Mouse (Mus musculus) gastrocnemius, postnatal 36 days (tissue): Measurements from ENCODE around the gene Cideb. TPM values are rescaled to one million over a fixed set of nuclear protein-coding genes. Genes with fewer than 3 reads are reported as not detected.

ENCODE experiments used
- DNase-seq, 2 experiments: peaks; one replicate each; pipeline ENCODE4 v3.0.0; 2022
- intact Hi-C: fragments of 180-260 bp; cut with DNase I; formaldehyde crosslinking; loops from one replicate; pipeline ENCODE4 v1.15.1; 2025
- total RNA-seq, 2 experiments: library from RNA; stranded (reverse); gene quantifications; 2 replicates each; pipeline ENCODE4 v1.2.3; 2021

Cideb gene
- total RNA-seq, 2 experiments from 2014 or later, result not detected

DNA sequence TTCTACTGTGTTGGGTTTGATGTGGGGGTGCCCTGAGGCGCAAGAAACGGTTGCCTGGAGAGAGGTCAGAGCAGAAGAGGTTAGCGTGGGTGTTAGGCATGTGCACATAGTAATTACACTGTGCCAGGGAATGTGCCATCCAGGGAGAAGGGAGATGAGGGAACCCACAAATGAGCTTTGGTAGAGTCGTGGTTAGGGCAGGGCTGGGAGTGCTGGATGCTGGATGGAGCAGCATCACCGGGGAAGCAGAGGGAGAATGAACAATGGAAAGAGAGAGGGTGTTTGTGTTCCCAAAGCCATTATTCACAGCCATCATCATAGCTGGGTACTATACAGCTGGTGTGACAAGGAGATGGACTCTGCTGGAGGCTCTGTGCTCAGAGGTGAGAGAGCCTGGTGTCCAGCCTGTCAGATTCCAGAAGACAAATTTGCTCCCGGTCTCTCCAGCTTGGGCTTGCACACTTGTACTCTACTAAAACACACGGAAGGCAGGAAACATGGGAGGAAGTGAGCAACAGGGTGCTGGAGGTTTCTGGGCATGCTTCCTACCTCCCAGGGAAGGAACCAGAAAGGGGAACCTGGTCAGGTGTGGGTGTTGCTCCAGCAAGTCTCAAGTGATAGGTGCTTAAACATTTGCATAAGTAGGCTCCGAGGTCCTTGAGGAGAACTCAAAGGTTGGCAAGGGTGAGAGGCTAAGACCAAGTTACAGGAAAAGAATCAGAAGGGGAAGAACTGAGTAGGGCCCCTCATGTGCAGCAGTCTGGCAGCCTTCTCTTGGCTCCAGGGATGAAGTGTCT, 30.2 kb downstream of the Cideb start:
- DNase-seq, result no peak
- intact Hi-C loops, result no loop called here

DNA sequence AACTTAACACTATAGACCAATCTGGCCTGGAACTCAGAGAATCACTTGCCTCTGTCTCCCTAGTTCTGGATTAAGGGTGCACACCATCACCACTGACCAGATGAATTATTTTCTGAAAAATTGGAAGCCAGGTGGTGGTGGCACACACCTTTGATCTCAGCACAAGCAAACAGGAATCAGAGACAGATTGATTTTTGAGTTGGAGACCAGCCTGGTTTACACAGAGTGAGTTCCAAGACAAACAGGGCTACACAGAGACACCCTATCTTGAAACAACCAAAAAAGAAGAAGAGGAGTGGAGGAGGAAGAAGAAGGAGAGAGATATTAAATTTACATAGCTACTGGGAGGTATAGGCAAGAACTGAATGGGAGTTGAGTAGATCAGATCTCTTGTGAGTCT, 32.0 kb downstream of the Cideb start:
- DNase-seq, result no peak
- intact Hi-C loops, result no loop called here

DNA sequence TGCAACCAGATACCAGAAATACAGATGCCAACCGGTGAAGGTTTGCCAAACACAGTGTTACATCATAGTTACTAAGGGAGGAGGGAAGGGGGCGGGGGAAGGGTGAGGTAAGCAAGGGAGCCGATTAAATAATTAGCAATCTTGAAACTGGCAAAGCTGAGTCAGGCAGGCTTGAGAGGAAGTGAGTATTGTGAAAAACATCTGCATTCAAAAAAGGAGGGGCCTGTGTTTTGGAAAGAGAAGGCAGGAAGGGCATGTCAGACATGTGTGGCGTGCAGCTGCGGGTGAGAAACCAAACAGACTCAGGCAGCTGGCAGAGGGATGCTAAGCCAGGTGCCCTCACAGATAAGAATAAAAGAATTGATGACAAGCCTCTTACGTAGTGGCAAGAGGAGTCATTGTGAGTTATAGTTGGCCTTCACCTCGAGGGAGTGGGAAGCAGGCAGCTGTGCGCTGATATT, 33.8 kb downstream of the Cideb start:
- DNase-seq, result no peak
- intact Hi-C loops, result no loop called here

DNA sequence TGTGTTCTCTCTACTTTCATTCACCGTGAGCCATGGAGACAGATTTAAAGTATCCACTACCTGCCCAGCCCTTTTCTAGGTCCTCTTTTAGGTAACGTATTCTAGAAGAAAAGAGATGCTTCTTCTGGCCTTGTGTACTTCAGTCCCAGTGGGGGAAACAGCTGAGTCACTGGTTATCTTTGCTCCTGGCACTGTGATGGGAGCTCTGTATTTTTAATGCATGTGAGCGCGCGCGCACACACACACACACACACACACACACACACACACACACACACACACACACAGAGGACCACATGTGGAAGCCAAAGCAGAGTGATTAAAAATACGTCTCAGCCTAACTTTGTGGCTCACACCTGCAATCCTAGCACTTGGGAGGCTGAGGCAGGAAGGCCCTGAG, 34.8 kb downstream of the Cideb start:
- DNase-seq, result no peak
- intact Hi-C loops, result no loop called here

DNA sequence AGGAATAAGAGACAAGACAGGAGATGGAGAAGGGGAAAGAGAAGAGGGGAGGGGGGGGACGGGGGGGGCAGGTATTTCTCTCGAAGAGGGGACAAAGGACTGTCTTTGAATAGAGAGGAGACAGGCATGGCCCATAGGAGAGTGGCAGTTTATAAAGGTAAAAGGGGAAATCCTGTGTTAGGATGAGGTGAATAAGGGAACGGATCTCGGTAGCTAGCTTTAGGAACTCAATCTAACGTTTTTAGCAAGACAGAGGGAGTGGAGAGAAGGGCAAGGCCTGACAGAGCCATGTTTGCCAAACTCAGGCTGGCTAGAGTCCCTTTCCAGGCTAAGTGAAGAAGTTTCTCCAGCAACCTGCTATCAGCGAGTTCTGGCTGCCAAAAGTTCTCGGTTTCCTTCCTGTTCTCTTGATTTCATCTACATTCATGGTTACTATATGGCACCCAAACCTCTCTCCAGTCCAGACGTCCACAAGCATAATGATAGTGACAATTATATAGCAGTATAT, 35.8 kb downstream of the Cideb start:
- DNase-seq, result no peak
- intact Hi-C loops, result no loop called here

DNA sequence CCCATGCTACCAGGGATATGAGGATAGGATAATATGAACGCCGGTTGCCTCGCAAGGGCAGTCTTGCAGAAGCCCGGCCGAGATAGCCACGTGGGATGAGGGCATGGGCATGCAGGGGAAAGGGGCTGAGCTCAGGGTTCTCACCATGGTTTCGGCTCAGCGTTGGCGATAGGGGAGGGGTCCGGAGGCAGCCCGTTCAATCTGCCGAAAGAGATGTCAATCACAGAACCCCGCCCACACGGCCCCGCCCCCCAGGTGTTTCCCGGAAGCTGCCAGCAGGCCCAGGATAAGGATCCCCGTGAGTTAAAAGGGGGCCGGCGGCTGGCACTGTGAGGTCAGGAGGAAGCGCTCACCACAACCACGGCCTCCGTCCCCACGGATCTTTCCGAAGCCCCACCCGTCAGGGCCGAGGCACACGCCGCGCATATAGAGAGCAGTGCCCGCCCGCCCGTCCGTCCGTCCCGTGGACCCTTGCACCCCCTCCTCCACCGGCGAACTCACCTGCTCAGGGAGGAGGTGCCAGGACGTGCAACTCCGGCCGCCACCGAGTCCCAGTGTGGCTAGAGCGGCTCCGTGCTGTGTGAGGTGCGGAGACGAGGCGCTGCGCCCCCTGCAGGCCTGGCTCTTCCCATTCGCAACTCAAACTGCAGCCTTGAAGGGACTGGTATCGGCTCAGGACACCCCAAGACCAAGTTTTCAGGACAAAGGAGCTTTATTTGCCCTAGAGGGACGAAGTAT, 36.4 kb downstream of the Cideb start, which contains the start of gene Rabggta:
Gene Rabggta, minus strand, starts transcription at position 564 of the 738 bp plus-strand sequence.
- peak; percentile 83 to 86 for DNase-seq
- intact Hi-C loops, result no loop called here

DNA sequence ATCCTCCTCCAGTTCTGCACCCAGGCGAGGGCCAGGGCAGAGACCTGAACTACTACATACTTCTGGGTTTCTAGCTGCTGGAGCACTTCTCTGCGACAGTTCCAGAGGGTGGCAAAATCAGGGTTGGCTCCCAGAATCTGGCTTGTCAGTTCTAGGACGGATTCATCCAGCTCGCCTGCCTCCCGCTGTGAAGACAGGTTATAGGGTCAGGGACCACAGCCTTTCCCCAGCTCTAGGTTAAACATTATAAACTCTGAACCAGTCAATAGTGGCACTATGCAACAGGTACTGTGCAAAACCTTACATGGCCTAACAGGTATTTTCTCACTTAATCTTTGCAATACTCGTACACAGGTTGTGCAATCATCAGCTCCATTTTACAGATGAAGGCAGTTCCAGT, 37.2 kb downstream of the Cideb start:
- intact Hi-C loops, result no loop called here
- DNase-seq, result no peak

DNA sequence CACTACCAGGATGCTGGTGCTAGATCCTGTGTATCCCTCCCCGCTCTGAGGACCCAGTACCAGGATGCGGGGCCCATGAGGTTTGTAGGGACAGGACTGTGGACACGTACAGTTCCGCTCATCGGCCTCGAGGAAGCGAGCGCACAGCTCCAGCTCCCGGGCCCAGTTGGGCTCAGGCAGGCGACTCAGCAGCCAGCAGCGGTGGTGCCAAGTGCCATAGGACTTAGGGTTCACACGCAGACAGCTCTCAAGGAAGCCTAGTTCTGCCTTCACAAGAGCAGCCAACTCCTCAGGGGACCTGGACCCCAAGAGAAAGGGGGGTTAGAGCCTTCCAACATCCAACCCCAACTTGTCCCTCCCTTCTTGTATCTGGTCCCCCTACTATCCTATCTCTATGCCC, 37.6 kb downstream of the Cideb start:
- DNase-seq, result no peak
- intact Hi-C loops, result no loop called here

DNA sequence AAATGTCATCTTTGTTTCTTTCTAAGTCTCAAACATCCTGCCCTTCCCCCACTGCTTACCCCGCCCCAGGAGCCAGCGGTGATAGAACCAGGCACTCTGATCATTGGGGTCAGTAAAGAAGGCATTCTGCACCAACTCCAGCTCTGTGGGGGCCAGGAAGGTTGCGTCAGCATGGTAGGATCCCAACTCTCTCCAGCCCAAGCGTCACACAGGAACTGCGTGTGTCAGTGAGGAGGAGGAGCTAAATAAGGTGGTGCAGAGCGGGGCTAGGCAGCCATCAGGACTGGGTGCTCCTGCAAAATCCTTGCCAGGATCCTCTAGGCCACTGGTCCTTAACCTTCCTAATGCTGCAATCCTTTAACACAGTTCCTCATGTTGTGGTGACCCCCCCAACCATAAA, 38.5 kb downstream of the Cideb start:
- DNase-seq, result no peak
- intact Hi-C loops, result no loop called here

DNA sequence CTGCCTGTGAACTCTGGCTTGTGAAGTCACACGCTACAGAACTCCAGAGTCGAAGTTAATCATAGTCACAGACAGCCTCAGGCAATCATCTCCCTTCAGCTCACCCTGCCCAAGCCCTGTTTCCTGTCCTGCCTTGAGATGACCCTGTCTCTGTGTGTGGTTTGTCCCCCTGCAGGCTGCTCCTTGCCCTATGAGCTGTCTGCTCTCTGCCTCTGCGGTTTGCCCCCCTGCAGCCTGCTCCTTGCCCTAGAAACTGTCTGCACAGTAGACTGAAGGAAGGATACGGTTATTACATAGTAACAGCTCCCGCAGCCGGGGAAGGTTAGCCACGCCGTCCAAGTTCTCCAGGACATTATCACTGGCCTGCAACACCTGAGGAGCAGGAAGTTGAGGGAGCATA, 41.4 kb downstream of the Cideb start:
- intact Hi-C loops, result no loop called here

DNA sequence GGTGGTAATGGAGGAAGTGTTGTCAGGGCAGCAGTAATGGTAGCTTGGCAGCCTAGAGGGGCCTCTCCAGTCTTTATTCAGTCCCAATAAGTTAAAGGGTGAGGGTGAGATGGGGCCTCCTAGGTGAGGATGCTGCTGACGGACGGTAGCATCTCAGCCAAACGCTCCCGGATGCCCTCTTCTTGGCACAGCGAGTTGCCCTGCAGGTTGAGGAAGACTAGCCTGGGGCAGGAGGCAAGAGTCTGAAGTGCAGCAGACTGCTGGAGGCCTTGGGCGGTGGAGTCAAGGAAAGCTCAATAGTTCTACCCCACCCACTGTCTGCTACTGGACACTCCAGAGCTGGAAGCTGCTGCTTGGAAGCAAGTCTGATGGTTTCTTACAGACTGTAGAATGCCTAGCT, 42.0 kb downstream of the Cideb start:
- intact Hi-C loops, result no loop called here
- no peak for DNase-seq

More for the DNA sequence above, 41.4 kb downstream of the Cideb start:
- no peak for DNase-seq

DNA sequence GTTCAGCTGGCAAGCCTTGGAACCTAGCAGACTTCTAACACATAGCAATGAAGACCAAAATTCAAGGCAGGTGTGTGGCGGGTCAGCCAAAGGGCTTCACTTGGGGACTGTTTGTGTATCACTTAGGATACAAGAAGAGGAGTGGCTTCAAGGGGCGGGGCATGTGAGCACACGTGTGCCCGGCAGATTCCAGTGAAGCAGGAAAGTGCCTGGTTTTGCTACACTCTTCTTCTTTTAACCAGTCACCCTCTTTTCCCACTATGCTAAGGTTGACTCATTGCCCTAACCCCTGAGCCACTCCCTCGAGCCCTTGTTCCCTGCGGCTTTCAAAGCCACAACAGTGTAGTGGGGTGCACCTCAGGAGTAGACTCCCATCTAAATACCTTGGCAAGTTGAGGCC, 43.4 kb downstream of the Cideb start:
- DNase-seq, result no peak
- intact Hi-C loops, result no loop called here

DNA sequence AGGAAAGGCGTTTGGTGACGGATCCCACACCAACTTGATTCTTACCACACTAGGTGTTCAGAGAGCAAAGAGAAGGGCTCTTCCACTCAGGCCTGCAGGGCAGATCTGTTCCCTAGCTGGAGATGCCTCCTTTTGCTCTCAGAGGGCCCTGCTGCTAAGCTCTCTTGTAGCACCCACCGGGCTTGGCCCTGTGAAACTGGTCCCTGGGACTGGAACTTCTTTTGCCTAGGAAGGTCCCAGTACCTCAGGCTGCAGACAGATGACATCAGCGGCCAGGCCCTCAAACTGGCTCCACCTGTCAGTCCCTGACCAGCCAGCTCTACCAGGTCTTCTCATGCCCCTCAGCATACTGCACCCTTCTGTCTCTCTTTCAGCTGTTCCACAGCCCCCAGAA, 44.5 kb downstream of the Cideb start, which contains the start of gene Tgm1:
Gene Tgm1, minus strand, starts transcription at position 198 of the 394 bp plus-strand sequence.
- intact Hi-C loops, result no loop called here
- no peak for DNase-seq

DNA sequence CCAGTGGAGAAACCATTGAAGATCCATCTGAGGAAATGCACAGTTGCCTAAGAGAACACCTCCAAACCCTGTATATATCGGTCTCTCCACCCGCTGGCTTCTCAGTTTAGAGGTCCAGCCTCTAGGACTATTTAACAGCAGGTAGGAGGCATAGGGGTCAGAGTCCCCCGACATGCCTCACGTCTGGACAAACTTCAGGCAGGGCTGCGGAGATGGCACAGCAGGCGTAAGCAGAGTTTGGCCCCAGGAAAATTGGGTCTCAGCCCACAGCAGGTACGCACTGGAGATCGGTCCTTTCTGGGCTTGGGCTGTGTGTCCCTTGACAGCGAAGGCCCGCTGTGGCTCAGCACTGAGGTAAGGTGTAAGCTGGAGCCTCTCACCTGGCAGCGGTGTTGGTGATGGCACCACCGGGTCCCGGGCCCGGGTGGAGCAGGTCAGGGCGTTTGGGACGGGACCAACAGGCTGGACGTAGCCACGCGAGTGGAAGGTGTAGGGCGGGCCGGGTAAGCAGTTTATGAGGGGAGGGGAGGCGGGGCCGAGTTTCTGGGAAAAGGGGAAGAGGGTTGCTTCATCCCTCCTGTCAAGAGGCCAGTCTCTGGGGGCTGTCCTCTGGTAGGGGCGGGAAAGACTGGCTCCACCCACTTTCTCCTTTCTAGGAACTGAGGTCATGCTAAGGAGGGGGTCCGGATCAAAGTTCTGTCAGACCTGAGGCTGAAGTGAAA, 45.1 kb downstream of the Cideb start:
- intact Hi-C loops, result no loop called here
- no peak for DNase-seq

DNA sequence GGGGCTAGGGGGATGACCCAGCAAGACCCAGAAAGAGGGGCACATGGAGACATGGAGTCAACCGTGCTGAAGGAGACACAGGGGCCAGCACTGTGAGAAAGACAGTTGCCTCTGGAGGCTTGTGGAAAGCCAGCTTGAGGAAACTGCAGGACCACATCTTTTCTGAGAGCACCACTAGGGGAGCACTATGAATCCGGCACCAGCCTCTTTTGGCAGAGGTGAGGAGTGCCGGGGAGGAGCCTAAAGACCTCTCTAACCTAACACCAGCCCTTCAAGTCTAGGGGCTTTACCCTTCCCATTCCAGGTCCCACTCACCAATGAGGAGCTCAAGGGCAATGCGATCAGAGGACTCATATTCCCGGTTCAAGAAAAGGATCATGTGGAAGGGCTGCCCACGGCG, 46.5 kb downstream of the Cideb start:
- intact Hi-C loops, result no loop called here
- DNase-seq, result no peak

DNA sequence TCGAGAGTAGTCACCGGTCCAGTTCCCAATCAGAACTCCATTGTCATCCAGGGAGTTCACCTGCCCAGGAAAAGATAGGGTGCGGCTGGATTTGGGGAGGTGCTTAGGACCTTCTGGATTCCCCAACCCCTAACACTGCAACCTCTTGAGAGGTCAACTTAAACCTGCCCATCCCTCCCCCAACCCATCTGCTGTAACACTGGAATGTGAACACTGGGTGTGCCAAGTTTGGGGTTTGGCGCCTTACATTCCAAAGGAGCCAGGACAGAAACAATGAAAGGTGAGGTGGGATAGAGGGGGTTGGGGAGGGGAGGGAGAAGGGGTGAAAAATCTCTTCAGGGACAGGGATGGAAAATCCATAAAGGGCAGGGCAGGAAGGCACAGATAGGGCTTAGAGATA, 48.7 kb downstream of the Cideb start:
- no peak for DNase-seq
- intact Hi-C loops, result no loop called here

DNA sequence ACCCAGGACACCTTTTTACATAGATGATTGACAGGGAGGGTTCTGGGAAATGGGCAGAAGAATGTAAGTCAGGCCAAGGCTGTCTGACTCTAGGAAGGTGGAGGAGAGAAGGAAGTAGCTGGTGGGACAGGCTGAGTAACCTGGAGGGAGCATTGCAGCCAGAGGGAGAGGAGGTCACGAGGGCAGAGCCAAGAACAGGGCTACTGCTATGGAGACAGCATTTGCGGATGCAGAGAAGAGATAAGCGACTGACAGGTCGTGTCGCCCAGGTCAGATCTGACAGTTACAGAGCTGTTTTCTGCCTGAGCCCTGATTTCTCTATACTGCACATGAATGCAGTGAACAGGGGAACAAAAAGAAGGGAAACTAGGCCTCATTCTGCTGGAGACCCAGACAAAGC, 50.9 kb downstream of the Cideb start:
- no peak for DNase-seq
- intact Hi-C loops, result no loop called here

DNA sequence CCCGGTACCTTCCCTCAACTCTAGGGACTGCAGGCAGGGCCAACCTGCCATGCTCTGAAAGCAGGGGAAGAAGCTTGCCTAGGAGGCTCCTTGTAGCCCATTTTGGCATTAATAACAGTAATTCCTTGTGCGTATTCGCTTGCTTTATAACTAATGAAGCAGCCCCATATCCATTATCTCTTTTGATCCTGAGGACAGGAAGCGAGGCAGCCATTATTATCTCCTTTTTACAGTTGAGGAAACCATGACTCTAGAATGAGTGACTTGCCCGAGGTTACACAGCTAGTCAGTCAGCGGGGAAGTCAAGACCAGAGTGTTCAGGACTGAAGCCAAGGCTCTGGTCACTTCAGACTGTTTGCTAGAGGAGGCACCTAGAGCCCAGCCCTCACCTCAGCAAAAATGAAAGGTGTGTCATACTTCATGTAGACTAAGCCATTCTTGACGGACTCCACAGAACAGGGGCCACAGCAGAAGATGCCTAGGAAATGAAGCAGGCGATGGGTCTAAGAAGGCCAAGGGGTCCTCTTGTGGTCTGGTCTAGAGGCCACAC, 52.1 kb downstream of the Cideb start:
- DNase-seq, result no peak
- intact Hi-C loops, result no loop called here
